Mouse (Mus musculus) heart, embryonic 14.5 days (tissue): ENCODE data around the gene 1500009L16Rik. TPM values are rescaled to one million over a fixed set of nuclear protein-coding genes. Genes with fewer than 3 reads are reported as not detected.

Source experiments
- ATAC-seq: fragments of 200-750 bp; cut with Nextera tagmentation; 2 replicates; pipeline ENCODE4 v1.8.0; 2017; ENCODE audit warnings: low read depth, moderate TSS enrichment; ENCODE audit not compliant: insufficient number of reproducible peaks, insufficient read depth, low FRiP score
- H3K27ac ChIP-seq, 2 experiments: fragments of 200-500 bp in 1 of 2; fragments of 300-500 bp in 1 of 2; sonication (generic) in 1 of 2; replicated peaks in 1 of 2; 2 replicates each; pipeline ENCODE4 v1.5.1; 2012 to 2014; ENCODE audit warnings: low read depth in 2 of 2, low read length in 2 of 2, control low read depth in 1 of 2, mild to moderate bottlenecking in 1 of 2, mixed read lengths in 1 of 2; ENCODE audit not compliant: control insufficient read depth in 1 of 2, insufficient read depth in 1 of 2
- H3K27me3 ChIP-seq: fragments of 300-500 bp; sonication (generic); 2 replicates; pipeline ENCODE4 v1.6.1; 2014; ENCODE audit warnings: mild to moderate bottlenecking, low read length, control low read depth; ENCODE audit not compliant: control insufficient read depth, insufficient read depth
- H3K36me3 ChIP-seq: fragments of 300-500 bp; sonication (generic); 2 replicates; pipeline ENCODE4 v1.6.1; 2014; ENCODE audit warnings: mild to moderate bottlenecking, control low read depth, low read length, mixed read lengths; ENCODE audit not compliant: control insufficient read depth, insufficient read depth
- H3K4me1 ChIP-seq, 2 experiments: fragments of 200-500 bp in 1 of 2; fragments of 300-500 bp in 1 of 2; sonication (generic) in 1 of 2; 2 replicates each; pipeline ENCODE4 v1.6.1; 2012 to 2014; ENCODE audit warnings: low read length in 2 of 2, control low read depth in 1 of 2, mixed read lengths in 1 of 2; ENCODE audit not compliant: control insufficient read depth in 2 of 2, insufficient read depth in 2 of 2
- H3K4me2 ChIP-seq: fragments of 300-500 bp; sonication (generic); 2 replicates; pipeline ENCODE4 v1.6.1; 2014; ENCODE audit warnings: mild to moderate bottlenecking, low read length
- H3K4me3 ChIP-seq, 2 experiments: fragments of 200-500 bp in 1 of 2; fragments of 300-500 bp in 1 of 2; sonication (generic) in 1 of 2; 2 replicates each; pipeline ENCODE4 v1.5.1; 2012 to 2014; ENCODE audit warnings: low read length in 2 of 2, mild to moderate bottlenecking in 2 of 2, control low read depth in 1 of 2, low read depth in 1 of 2, moderate library complexity in 1 of 2; ENCODE audit not compliant: control insufficient read depth in 1 of 2, insufficient read depth in 1 of 2
- H3K9ac ChIP-seq: fragments of 300-500 bp; sonication (generic); 2 replicates; pipeline ENCODE4 v1.6.1; 2014; ENCODE audit warnings: mild to moderate bottlenecking, low read length
- H3K9me3 ChIP-seq: fragments of 300-500 bp; sonication (generic); 2 replicates; pipeline ENCODE4 v1.6.1; 2016; ENCODE audit warnings: low read length, control low read depth; ENCODE audit not compliant: control insufficient read depth
- WGBS: fragments of 180-500 bp; shearing (Covaris S2); extraction: QIAGEN DNeasy Blood & Tissue Kit; methylation state at CpG from one replicate; pipeline ENCODE4 v1.1.7; 2014; 5-methylcytosine and 5-hydroxymethylcytosine counted together
- polyA plus RNA-seq: library from polyadenylated mRNA; unstranded; fragments of >200 nt; fragmentation: Nextera tagmentation; extraction: Ambion mirVana; gene quantifications from 2 replicates; pipeline ENCODE4 v1.2.1, GENCODE M21; 2014

The 1500009L16Rik gene
- polyA plus RNA-seq, 1 experiment from 2014 or later: 20.3 TPM

GRCm38 (mm10) chr10:83729076-83729475 lies 6.4 kb downstream of the 1500009L16Rik start:
- no peak overlapping the region for H3K4me2 ChIP-seq
- no peaks in the 10 kb centered on the region; the same call in 1 of the 2 replicates for H3K9me3 ChIP-seq
- no peak overlapping the region for H3K4me3 ChIP-seq
- H3K27ac ChIP-seq: no peak overlapping the region
- no peak for ATAC-seq
- H3K4me1 ChIP-seq: peaks cover 5 to 6% of the 10 kb centered on the region in 2 experiments; a peak in 3 of 4 replicates
- no peaks in the 10 kb centered on the region for H3K36me3 ChIP-seq
- no peaks in the 10 kb centered on the region for H3K27me3 ChIP-seq
- 73% methylated on average over 3 of the region's 3 CpGs for WGBS
- no peak overlapping the region for H3K9ac ChIP-seq

DNA sequence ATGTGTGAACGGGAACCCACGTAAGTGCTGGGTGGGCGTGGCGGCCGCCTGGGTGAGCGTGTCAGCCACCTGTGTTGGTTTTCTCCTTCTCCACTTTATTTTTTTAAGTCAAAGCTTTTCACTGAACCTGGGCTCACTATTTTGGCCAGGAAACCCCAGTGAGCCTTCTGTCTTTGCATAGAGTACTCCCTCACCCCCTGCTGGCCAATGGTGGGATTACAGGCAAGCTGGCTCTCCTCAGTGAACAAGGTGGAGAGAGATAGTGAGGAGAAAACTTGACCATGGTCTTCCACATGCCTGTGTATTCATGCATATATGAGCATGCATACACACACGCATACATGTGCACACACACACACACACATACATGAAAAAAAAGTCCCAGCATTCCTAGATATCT lies 6.8 kb downstream of the 1500009L16Rik start:
- no peak for ATAC-seq
- no peak overlapping the region for H3K4me3 ChIP-seq
- no peaks in the 10 kb centered on the region; the same call in 1 of the 2 replicates for H3K9me3 ChIP-seq

DNA sequence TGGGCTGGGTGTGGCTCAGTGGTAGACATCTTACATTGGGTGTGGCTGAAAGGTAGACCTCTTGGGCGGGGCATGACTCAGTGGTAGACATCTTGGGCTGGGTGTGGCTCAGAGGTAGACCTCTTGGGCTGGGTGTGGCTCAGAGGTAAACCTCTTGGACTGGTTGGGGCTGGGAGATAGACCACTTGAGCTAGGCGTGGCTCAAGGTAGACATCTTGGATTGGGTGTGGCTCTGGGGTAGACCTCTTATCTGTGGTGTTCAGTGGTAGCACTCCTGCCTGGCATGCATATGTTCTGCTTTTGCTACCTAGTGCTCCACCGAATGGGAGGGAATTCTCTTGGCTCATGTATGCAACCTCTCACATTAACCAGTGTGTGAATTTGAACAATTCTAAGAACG lies 11.1 kb downstream of the 1500009L16Rik start:
- H3K36me3 ChIP-seq: no peaks in the 10 kb centered on the region
- H3K4me1 ChIP-seq: peaks cover 0 to 2% of the 10 kb centered on the region in 2 experiments; a peak in 1 of 4 replicates
- 86% methylated on average over 4 of the region's 4 CpGs for WGBS
- H3K9me3 ChIP-seq: no peaks in the 10 kb centered on the region
- H3K27ac ChIP-seq: no peak overlapping the region
- H3K27me3 ChIP-seq: no peaks in the 10 kb centered on the region
- H3K4me2 ChIP-seq: no peak overlapping the region
- no peak for ATAC-seq
- H3K4me3 ChIP-seq: no peak overlapping the region
- H3K9ac ChIP-seq: no peak overlapping the region

More for the DNA sequence above, 6.8 kb downstream of the 1500009L16Rik start:
- H3K4me1 ChIP-seq: peaks cover 5 to 6% of the 10 kb centered on the region in 2 experiments; a peak in 3 of 4 replicates
- H3K27ac ChIP-seq: no peak overlapping the region
- WGBS: 32% methylated on average over 7 of the region's 7 CpGs
- H3K36me3 ChIP-seq: no peaks in the 10 kb centered on the region
- no peaks in the 10 kb centered on the region for H3K27me3 ChIP-seq
- no peak overlapping the region for H3K4me2 ChIP-seq
- no peak overlapping the region for H3K9ac ChIP-seq

GRCm38 (mm10) chr10:83738996-83739655 lies 16.5 kb downstream of the 1500009L16Rik start:
- 60% methylated on average over 15 of the region's 15 CpGs for WGBS
- ATAC-seq: no peak
- peaks cover 6 to 7% of the 10 kb centered on the region in 2 experiments; a peak in 3 of 4 replicates for H3K4me1 ChIP-seq
- H3K4me3 ChIP-seq: no peak overlapping the region
- H3K27ac ChIP-seq: peak overlapping the region in 1 of 2 experiments; percentile 14; a peak in 1 of 4 replicates
- no peaks in the 10 kb centered on the region for H3K36me3 ChIP-seq
- peak overlapping the region; percentile 23; the same call in 1 of the 2 replicates for H3K4me2 ChIP-seq
- H3K9ac ChIP-seq: no peak overlapping the region
- peaks cover 19% of the 10 kb centered on the region for H3K9me3 ChIP-seq
- no peaks in the 10 kb centered on the region for H3K27me3 ChIP-seq

DNA sequence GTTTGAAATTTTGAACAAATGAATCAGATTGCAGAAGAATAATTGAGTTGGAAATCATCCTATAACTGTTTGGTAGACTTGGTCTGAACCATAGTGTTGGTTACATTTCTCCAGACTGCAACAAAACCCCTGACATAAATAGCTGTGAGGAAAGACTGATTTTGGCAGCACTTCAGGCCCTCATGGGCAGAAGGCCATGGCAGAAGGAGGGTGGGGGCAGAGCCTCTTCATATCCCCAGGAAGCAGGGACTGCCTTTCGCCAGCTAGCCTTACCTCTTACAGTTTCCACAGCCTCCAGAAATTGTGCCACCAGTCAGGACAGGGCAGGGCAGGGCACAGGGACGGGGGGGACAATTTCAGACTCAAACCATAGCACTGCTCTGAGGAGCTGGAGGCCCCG lies 22.0 kb downstream of the 1500009L16Rik start:
- H3K4me3 ChIP-seq: no peak overlapping the region
- H3K9me3 ChIP-seq: peaks cover 21% of the 10 kb centered on the region
- H3K9ac ChIP-seq: no peak overlapping the region
- WGBS: 72% methylated on average over 3 of the region's 3 CpGs
- H3K27ac ChIP-seq: no peak overlapping the region
- H3K4me2 ChIP-seq: no peak overlapping the region
- no peak for ATAC-seq
- no peaks in the 10 kb centered on the region for H3K36me3 ChIP-seq
- no peaks in the 10 kb centered on the region for H3K27me3 ChIP-seq
- H3K4me1 ChIP-seq: peaks cover 4 to 11% of the 10 kb centered on the region in 2 experiments; a peak in 2 of 4 replicates

GRCm38 (mm10) chr10:83753056-83753455 lies 30.4 kb downstream of the 1500009L16Rik start:
- H3K9me3 ChIP-seq: no peaks in the 10 kb centered on the region
- no peak overlapping the region for H3K27ac ChIP-seq
- no peak overlapping the region for H3K4me2 ChIP-seq
- H3K4me3 ChIP-seq: no peak overlapping the region
- no peaks in the 10 kb centered on the region for H3K36me3 ChIP-seq
- 68% methylated on average over 1 of the region's 1 CpGs for WGBS
- no peaks in the 10 kb centered on the region for H3K27me3 ChIP-seq
- no peak for ATAC-seq
- no peak overlapping the region for H3K9ac ChIP-seq
- peaks cover 2 to 8% of the 10 kb centered on the region in 2 experiments; a peak in 3 of 4 replicates for H3K4me1 ChIP-seq

DNA sequence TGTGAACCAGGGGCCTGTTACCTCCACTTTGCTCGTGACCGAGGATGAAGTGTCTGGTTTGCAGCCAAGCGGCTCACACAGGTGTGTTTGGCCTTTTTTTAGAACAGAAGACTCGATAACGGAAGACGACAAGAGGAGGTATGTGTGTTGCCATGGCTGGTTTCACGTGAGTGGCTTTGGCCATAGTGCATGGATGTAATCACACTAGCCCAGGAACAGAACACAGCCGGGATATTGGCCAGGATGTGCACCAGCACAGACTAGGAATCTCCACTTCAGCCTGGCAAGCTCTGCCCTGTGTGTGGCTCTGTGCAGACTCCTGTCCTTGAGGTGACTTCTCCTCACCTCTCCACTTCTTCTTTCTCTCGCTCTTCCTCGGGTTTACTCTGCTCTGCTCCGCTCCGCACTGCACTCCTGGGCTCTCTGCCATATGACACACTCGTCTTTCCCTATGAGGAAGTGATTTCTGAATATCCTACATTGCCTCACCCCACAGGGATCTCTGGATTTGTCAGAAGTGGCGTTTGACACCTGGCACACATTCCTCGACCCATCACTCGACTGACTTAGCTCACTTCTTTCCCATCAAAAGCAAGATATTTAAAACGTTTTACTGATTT lies 34.8 kb downstream of the 1500009L16Rik start:
- Histone ChIP-seq H3K4me3 (no peak overlapping the region), H3K27me3 (no peaks in the 10 kb centered on the region), H3K4me1 (peaks cover 10 to 13% of the 10 kb centered on the region in 2 experiments), H3K27ac (no peak overlapping the region), H3K4me2 (no peak overlapping the region), H3K9me3 (no peaks in the 10 kb centered on the region), H3K9ac (no peak overlapping the region), H3K36me3 (no peaks in the 10 kb centered on the region)
- 52% methylated on average over 17 of the region's 17 CpGs for WGBS
- no peak for ATAC-seq
